Mouse (Mus musculus): ENCODE measurements at regions not wholly inside any gene's neighbourhood (a gene's known extent, or its start where the extent isn't known, plus 50 kb on each side); places are given as distances from the start of the nearest gene placed in this dataset.

GRCm38 (mm10) chr7:71936690-71937089, 369.7 kb downstream of the Mctp2 start:
- no peak overlapping the region for H3K4me3 ChIP-seq
- H3K9me3 ChIP-seq (replicated peaks) = no peaks in the 10 kb centered on the region
- H3K27me3 ChIP-seq (ENCODE audit: low read depth, poor library complexity, severe bottlenecking) = no peaks in the 10 kb centered on the region
- no peak overlapping the region for H3K27ac ChIP-seq (replicated peaks)
- H3K4me1 ChIP-seq = 0 out of 2 replicates have a peak, but pooled peaks cover under 1% of the 10 kb centered on the region
- WGBS = 69% methylated on average over 4 of the region's 4 CpGs
- DNase-seq (ENCODE audit: low spot score) = no peak
- no peaks in the 10 kb centered on the region for H3K36me3 ChIP-seq

Measured in midbrain, embryonic 10.5 days (tissue).